ENCODE assay signal across 8 mouse cellular contexts in the genomic region with DNA sequence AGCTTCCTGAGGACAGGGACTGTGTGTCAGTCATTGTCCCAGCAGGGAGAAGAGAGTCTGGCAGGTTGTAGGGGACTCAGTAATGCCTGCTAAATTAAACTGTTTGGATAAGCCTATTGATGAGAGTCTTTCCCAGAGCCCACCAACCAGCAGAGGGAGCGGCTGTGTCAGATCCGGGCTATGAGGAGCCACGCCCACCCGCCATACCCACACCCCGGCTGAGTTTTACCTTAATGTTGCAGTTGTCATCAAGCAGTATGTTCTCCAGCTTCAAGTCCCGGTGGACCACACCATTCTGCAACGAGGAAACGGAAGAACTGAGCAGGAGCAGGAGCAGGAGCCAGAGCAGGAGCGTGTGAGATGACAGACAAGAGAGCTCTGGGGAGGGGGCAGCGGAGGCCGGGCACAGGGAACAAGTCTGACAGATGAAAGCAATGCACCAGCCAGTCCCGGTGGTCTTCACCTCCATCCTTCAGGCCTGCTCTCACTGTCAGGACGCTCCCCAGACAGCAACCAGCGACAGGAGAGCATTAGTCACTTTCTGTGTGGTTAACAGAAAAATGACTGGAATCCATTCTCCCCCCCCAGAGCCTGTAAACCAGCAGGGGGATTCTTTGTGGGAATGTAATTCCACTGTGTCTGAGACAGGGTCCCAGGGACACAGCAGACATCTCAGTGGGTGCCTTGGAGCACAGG. TPM values are rescaled to one million over a fixed set of nuclear protein-coding genes. Genes with fewer than 3 reads are reported as not detected.
DNase-seq lines count a peak whose midpoint lies in the region; ATAC-seq lines count a peak whose summit lies in the region.

No protein-coding gene starts in this region.

- no peak for ATAC-seq in CD4-positive, CD25-positive, alpha-beta regulatory T cell, adult 4 months

- peak; percentile 6 for DNase-seq in CD4-positive, CD25-positive, alpha-beta regulatory T cell, adult 2 months (ENCODE audit: low read depth, low spot score)
- DNase-seq in right cerebral cortex, adult 18-20 months = peak; percentile 49
- DNase-seq in right cerebral cortex, adult 2 months (ENCODE audit: low spot score in 2 of 2) = no peak
- peak; percentile 66 to 76 for DNase-seq in kidney, postnatal 4 days
- peak; percentile 42 for DNase-seq in neural tube, embryonic 10.5 days (ENCODE audit: extremely low spot score, low spot score)
- DNase-seq in T-cell, adult 2 months (ENCODE audit: low spot score) = no peak
- DNase-seq in layer of hippocampus, postnatal 25 days (ENCODE audit: extremely low spot score in 1 of 2, low spot score in 1 of 2) = no peak

RNA-seq across cellular contexts. Expression of a gene that starts 48.2 kb away (rescaled TPM):
- not detected for polyA plus RNA-seq in CD4-positive, CD25-positive, alpha-beta regulatory T cell, adult 4 months (2017; shearing (Covaris generic))
- 10 to 100 TPM; 50.0 to 53.4 TPM for total RNA-seq in layer of hippocampus, postnatal 25 days (2021)

Comparison
In these comparisons a context has a peak if more than half of its experiments do, and no peak if none do; other contexts are left out.
1. DNase-seq: peak in CD4-positive, CD25-positive, alpha-beta regulatory T cell, adult 2 months (single experiment), right cerebral cortex, adult 18-20 months (single experiment), kidney, postnatal 4 days (2 of 2) and neural tube, embryonic 10.5 days (single experiment); none in right cerebral cortex, adult 2 months (0 of 2), T-cell, adult 2 months (single experiment) and layer of hippocampus, postnatal 25 days (0 of 2).